Mouse (Mus musculus) embryonic facial prominence, embryonic 13.5 days (tissue): ENCODE measurements around the gene Pmp22. TPM values are rescaled to one million over a fixed set of nuclear protein-coding genes. Genes with fewer than 3 reads are reported as not detected.

ENCODE experiments used
- ATAC-seq: fragments of 200-750 bp; cut with Nextera tagmentation; 2 replicates; pipeline ENCODE4 v1.8.0; 2017; ENCODE audit warnings: low read depth; ENCODE audit not compliant: insufficient number of reproducible peaks, insufficient read depth, low FRiP score, low TSS enrichment
- H3K27ac ChIP-seq: fragments of 300-500 bp; sonication (generic); 2 replicates; pipeline ENCODE4 v1.5.1; 2015; ENCODE audit warnings: moderate library complexity, mild to moderate bottlenecking, inconsistent platforms
- H3K27me3 ChIP-seq: fragments of 300-500 bp; sonication (generic); 2 replicates; pipeline ENCODE4 v1.6.1; 2015; ENCODE audit warnings: mild to moderate bottlenecking, inconsistent platforms
- H3K36me3 ChIP-seq: fragments of 300-500 bp; sonication (generic); 2 replicates; pipeline ENCODE4 v1.6.1; 2015; ENCODE audit warnings: mild to moderate bottlenecking, inconsistent platforms
- H3K4me1 ChIP-seq: fragments of 300-500 bp; sonication (generic); 2 replicates; pipeline ENCODE4 v1.6.1; 2015; ENCODE audit warnings: inconsistent platforms
- H3K4me2 ChIP-seq: fragments of 300-500 bp; sonication (generic); 2 replicates; pipeline ENCODE4 v1.6.1; 2015; ENCODE audit warnings: moderate library complexity, mild to moderate bottlenecking, inconsistent platforms
- H3K4me3 ChIP-seq: fragments of 300-500 bp; sonication (generic); 2 replicates; pipeline ENCODE4 v1.5.1; 2015; ENCODE audit warnings: mild to moderate bottlenecking, inconsistent platforms
- H3K9ac ChIP-seq: fragments of 300-500 bp; sonication (generic); 2 replicates; pipeline ENCODE4 v1.6.1; 2015; ENCODE audit warnings: mild to moderate bottlenecking, inconsistent platforms
- H3K9me3 ChIP-seq: fragments of 300-500 bp; sonication (generic); 2 replicates; pipeline ENCODE4 v1.6.1; 2016; ENCODE audit warnings: inconsistent platforms
- WGBS: fragments of 180-500 bp; shearing (Covaris S2); methylation state at CpG from one replicate; pipeline ENCODE4 v1.1.7; 2015; ENCODE audit warnings: mixed read lengths; 5-methylcytosine and 5-hydroxymethylcytosine counted together
- polyA plus RNA-seq: library from polyadenylated mRNA; unstranded; fragments of >200 nt; fragmentation: Nextera tagmentation; extraction: Ambion mirVana; gene quantifications from 2 replicates; pipeline ENCODE4 v1.2.1, GENCODE M21; 2015

The Pmp22 gene
- polyA plus RNA-seq, 1 experiment from 2014 or later: 127 TPM

DNA sequence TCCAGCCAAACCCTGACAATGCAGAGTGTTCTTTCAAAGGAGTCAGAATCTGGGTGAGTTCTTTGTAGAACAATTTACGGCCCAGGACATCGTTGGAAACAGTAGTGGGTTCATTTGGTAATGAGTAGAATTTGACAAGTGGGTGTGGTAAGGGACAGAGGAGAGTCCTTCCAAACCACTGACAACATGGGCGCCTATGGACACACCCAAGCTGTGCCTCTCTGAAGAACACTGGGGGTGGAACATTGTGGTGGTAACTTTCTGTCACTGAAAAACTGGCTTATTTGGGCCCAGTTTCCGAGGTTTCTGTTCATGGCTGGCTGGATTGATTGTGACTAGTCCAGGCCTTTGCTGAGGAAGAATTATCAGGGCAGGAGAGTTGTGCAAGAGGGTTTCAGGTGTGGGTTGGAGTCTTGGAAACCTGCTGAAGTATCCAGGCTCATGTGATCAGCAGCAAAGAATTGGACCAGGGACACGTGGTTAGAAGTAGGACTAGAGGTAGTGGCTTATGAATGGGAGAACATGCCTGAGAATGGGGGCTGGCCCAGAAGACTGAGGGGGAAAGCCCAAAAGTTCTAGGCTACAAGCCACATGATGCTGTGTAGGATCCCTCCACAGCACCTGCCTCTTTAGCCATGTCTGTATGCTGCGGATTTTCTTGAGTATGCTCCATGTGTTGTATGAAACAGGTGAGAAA, 35.4 kb downstream of the Pmp22 start:
- WGBS: 85% methylated on average over 6 of the region's 6 CpGs
- no peaks in the 10 kb centered on the region for H3K9me3 ChIP-seq

GRCm38 (mm10) chr11:63164756-63165484, 36.1 kb downstream of the Pmp22 start:
- no peak for ATAC-seq
- Histone ChIP-seq H3K4me2 (no peak overlapping the region), H3K4me3 (no peak overlapping the region), H3K4me1 (peaks cover 13% of the 10 kb centered on the region; the same call in 1 of the 2 replicates), H3K9me3 (no peaks in the 10 kb centered on the region), H3K9ac (no peak overlapping the region), H3K27ac (no peak overlapping the region), H3K27me3 (no peaks in the 10 kb centered on the region), H3K36me3 (peaks cover 7% of the 10 kb centered on the region; the same call in 1 of the 2 replicates)
- 40% methylated on average over 7 of the region's 7 CpGs for WGBS

More for the DNA sequence above, 35.4 kb downstream of the Pmp22 start:
- H3K27me3 ChIP-seq: no peaks in the 10 kb centered on the region
- ATAC-seq: no peak
- no peak overlapping the region for H3K4me3 ChIP-seq
- H3K36me3 ChIP-seq: peaks cover 12% of the 10 kb centered on the region
- H3K9ac ChIP-seq: no peak overlapping the region
- no peak overlapping the region for H3K27ac ChIP-seq
- no peak overlapping the region for H3K4me2 ChIP-seq
- peaks cover 9% of the 10 kb centered on the region; the same call in 1 of the 2 replicates for H3K4me1 ChIP-seq

- Histone ChIP-seq H3K27me3 (no peaks in the 10 kb centered on the region), H3K9me3 (no peaks in the 10 kb centered on the region), H3K27ac (no peak overlapping the region), H3K4me3 (no peak overlapping the region), H3K9ac (no peak overlapping the region), H3K4me2 (no peak overlapping the region), H3K36me3 (no peaks in the 10 kb centered on the region), H3K4me1 (peaks cover 14% of the 10 kb centered on the region; the same call in 1 of the 2 replicates)
- no peak for ATAC-seq
- 74% methylated on average over 4 of the region's 4 CpGs for WGBS
Observed at GRCm38 (mm10) chr11:63167826-63168225, 39.0 kb downstream of the Pmp22 start.

- Histone ChIP-seq H3K27ac (no peak overlapping the region), H3K9me3 (no peaks in the 10 kb centered on the region), H3K27me3 (no peaks in the 10 kb centered on the region), H3K4me1 (peaks cover 13% of the 10 kb centered on the region; the same call in 1 of the 2 replicates), H3K4me2 (no peak overlapping the region), H3K4me3 (no peak overlapping the region), H3K36me3 (no peaks in the 10 kb centered on the region), H3K9ac (no peak overlapping the region)
- WGBS: 38% methylated on average over 9 of the region's 9 CpGs
- ATAC-seq: no peak
Observed at GRCm38 (mm10) chr11:63168551-63169258, 39.9 kb downstream of the Pmp22 start.

DNA sequence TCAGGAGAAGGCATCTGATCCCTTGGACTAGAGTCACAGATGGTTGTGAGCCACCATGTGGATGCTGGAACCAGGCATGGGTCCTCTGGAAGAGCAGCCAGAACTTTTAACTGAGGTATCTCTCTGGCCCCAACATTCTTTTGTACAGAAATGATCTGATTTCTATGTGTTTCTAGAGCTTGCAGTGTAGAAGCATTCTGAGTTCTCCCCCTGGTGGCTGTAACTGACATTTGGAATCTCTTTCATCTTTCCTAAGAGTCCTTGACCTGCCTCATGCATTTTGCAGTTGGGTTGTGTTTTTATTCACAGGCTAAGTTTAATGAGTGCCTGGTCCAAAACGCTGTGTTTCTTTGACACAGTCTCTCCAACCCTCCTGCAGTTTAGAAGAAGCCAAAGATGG, 43.2 kb downstream of the Pmp22 start:
- no peak for ATAC-seq
- 12% methylated on average over 1 of the region's 1 CpGs for WGBS

DNA sequence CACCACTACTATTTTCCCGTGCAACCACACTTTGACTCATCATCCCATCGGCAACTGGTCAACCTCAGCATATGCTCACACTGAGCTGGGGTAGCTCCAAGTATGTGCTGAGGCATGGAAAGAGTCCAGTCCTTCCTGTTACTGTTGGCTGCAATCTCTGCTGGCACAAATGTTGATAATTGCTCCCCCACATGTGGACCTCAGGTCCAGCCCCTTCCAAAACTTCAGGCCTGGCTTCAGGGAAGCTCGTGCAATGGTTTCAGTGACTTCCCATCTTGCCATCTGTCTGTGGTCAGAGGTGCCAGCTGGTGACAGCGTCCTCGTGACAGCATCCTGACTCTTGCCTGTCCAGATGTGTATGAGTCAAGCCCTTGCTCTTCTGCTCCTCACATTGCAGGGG, 44.8 kb downstream of the Pmp22 start:
- WGBS: 82% methylated on average over 5 of the region's 5 CpGs

More for the DNA sequence above, 43.2 kb downstream of the Pmp22 start:
- no peak overlapping the region for H3K9ac ChIP-seq
- no peak overlapping the region for H3K4me2 ChIP-seq
- no peak overlapping the region for H3K4me3 ChIP-seq
- no peaks in the 10 kb centered on the region for H3K9me3 ChIP-seq
- peaks cover 13% of the 10 kb centered on the region; the same call in 1 of the 2 replicates for H3K4me1 ChIP-seq
- H3K36me3 ChIP-seq: no peaks in the 10 kb centered on the region
- no peak overlapping the region for H3K27ac ChIP-seq
- H3K27me3 ChIP-seq: no peaks in the 10 kb centered on the region

GRCm38 (mm10) chr11:63175302-63175701, 46.5 kb downstream of the Pmp22 start:
- Histone ChIP-seq H3K9me3 (no peaks in the 10 kb centered on the region), H3K4me3 (no peak overlapping the region), H3K36me3 (no peaks in the 10 kb centered on the region), H3K27ac (no peak overlapping the region), H3K9ac (no peak overlapping the region), H3K4me2 (no peak overlapping the region), H3K4me1 (0 out of 2 replicates have a peak, but pooled peaks cover 2% of the 10 kb centered on the region), H3K27me3 (no peaks in the 10 kb centered on the region)
- 34% methylated on average over 3 of the region's 3 CpGs for WGBS
- no peak for ATAC-seq

More for the DNA sequence above, 44.8 kb downstream of the Pmp22 start:
- Histone ChIP-seq H3K27ac (no peak overlapping the region), H3K36me3 (no peaks in the 10 kb centered on the region), H3K4me1 (peaks cover 12% of the 10 kb centered on the region; the same call in 1 of the 2 replicates), H3K9ac (no peak overlapping the region), H3K4me3 (no peak overlapping the region), H3K27me3 (no peaks in the 10 kb centered on the region), H3K9me3 (no peaks in the 10 kb centered on the region), H3K4me2 (no peak overlapping the region)
- ATAC-seq: no peak

DNA sequence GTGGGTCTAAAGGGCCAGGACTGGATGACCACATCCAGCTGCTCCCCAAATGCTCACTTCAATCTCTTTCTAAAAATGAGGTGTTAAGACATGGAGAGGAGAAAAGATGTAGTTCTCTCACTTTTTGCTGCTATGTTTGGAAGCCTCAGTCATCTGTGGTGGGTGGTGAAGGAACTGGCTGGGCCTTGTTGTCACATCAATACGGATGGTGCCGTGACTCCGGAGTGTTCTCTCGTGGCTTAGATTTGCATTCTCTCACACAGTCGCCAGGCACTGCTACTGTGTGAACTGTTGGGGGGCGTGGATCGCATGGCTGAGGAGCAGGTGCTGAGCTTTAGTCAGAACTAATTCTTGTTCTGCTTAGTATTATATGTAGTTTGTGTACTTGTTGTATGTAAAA, 47.6 kb downstream of the Pmp22 start:
- Histone ChIP-seq H3K36me3 (no peaks in the 10 kb centered on the region), H3K4me3 (no peak overlapping the region), H3K27me3 (no peaks in the 10 kb centered on the region), H3K9ac (no peak overlapping the region), H3K4me1 (0 out of 2 replicates have a peak, but pooled peaks cover 2% of the 10 kb centered on the region), H3K4me2 (no peak overlapping the region), H3K9me3 (no peaks in the 10 kb centered on the region), H3K27ac (no peak overlapping the region)
- ATAC-seq: no peak
- WGBS: 80% methylated on average over 7 of the region's 7 CpGs

- H3K27ac ChIP-seq: no peak overlapping the region
- WGBS: 39% methylated on average over 7 of the region's 7 CpGs
- H3K9me3 ChIP-seq: no peaks in the 10 kb centered on the region
- H3K4me2 ChIP-seq: no peak overlapping the region
- H3K9ac ChIP-seq: no peak overlapping the region
- no peak for ATAC-seq
- H3K4me3 ChIP-seq: no peak overlapping the region
- no peaks in the 10 kb centered on the region for H3K36me3 ChIP-seq
- no peaks in the 10 kb centered on the region for H3K27me3 ChIP-seq
- no peaks in the 10 kb centered on the region for H3K4me1 ChIP-seq
Observed at GRCm38 (mm10) chr11:63180262-63181101, 51.7 kb downstream of the Pmp22 start.

- Histone ChIP-seq H3K4me3 (no peak overlapping the region), H3K36me3 (no peaks in the 10 kb centered on the region), H3K4me1 (no peaks in the 10 kb centered on the region), H3K9me3 (no peaks in the 10 kb centered on the region), H3K9ac (no peak overlapping the region), H3K4me2 (no peak overlapping the region), H3K27me3 (no peaks in the 10 kb centered on the region), H3K27ac (no peak overlapping the region)
- WGBS: 82% methylated on average over 7 of the region's 7 CpGs
- ATAC-seq: no peak
Observed at GRCm38 (mm10) chr11:63188803-63189202, 60.0 kb downstream of the Pmp22 start.

DNA sequence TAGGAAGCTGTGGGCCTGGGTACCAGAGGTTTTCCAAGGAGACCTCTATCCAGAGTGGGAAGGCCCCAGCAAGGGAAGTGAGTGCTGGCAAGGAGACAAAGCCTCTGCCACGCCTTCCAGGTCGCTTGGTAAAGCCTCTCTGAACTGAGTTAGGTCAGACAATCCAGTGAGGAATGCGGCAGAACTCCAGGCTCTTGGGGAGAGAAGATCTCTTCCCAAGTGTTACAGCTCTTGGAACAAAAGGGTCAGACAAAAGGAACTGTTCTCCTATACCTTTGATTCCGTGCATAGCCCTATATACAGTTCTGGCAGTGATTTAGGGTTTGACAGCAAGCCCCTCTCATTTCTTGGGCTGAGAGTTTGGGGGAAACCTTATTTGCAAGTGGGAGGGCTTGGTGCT, 69.3 kb downstream of the Pmp22 start:
- WGBS: 36% methylated on average over 4 of the region's 4 CpGs
- Histone ChIP-seq H3K4me2 (no peak overlapping the region), H3K27me3 (no peaks in the 10 kb centered on the region), H3K9ac (no peak overlapping the region), H3K27ac (no peak overlapping the region), H3K36me3 (no peaks in the 10 kb centered on the region), H3K4me1 (no peaks in the 10 kb centered on the region), H3K4me3 (no peak overlapping the region), H3K9me3 (peaks cover 7% of the 10 kb centered on the region; the same call in 1 of the 2 replicates)
- ATAC-seq: no peak
